Mouse (Mus musculus): ENCODE measurements around the gene Wdr86.

DNA sequence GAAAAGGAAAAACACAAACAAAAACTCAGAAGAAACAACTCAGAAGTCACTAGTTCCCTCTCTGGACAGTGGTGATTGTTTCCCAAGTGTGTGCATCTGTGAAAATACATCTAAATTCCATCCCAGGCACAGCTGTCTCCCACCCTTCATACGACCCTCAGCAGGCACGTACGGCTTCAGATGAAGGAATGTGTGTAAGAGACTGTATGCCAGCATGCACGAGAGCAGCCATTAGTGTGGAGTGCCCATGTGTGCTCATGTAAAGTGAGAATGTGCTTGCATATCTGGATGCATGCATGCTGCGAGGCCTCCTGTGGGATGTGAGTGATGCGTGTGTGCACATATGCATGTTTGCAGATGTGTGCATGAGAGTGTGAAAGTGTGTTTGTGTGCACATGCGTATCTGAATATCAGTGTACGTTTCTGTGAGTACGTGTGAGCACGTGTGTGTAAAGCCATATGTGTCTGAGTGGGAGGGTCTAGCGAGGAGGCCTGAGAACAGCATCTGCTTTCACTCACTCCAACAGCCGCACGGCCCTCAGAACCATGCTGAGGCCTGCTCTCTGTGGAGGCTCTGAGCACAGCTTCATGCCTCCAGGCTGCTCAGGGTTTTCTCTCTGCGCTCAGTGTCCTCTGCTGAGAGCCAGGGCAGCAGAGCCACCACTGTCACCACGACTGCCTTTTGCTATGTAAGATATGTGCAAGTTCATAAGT is 10.8 kb upstream of the Wdr86 start:
- no peak for TF ChIP-seq CTCF (IDR thresholded peaks at IDR 0.05; ENCODE audit: extremely low read depth, insufficient read depth, insufficient read length, insufficient replicate concordance)
- TF ChIP-seq POLR2A (IDR thresholded peaks at IDR 0.05; ENCODE audit: low read depth, low read length), result no peak

All from spleen, adult 2 months (tissue).